Mouse (Mus musculus): ENCODE data around the gene Cnnm3. TPM values are rescaled to one million over a fixed set of nuclear protein-coding genes. Genes with fewer than 3 reads are reported as not detected.

Gene Cnnm3
- 4.4 and 6.8 TPM in 2 replicates for total RNA-seq (2014; rRNA removed)
- polyA plus RNA-seq (2012; rRNA removed) = 11.3 and 14.1 TPM in 2 replicates

DNA sequence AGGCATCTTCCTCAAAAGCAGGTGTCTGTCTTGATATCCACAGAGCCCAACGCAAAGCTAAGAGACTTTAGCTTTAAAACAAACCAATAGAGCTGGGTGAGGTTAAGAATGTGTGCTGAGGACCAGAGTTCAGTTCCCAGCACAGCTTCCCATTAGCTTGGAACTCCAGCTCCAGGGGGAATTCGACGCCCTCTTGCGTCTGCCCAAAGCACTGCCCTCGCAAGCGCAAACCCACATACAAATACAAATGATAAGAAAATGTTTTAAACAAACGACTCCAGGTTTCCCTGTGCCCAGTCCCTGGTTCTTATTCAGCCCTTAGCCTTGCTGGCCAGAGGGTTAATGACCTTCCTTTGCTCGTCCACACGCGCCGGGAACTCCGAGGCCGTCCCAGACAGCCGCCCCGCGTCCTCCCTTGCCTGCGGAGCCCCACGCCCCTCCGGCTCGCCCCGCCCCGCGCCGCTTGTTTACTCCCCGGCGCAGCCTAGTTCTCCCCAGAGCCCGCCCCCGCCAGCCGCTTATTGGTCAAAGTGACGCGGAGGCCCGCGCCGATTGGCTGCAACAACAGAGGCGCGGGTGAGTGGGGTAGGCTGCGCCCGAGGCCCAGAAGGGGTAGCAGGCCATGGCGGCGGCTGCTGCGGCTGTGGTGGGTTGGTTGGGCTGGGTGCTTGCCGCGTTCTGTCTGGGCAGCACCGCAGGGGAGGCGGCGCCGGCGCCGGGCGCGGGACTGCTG lies at the start of gene Cnnm3:
Gene Cnnm3 (plus strand): TSS at position 579 of the 733 bp plus-strand sequence.
- DNase-seq (ENCODE audit: extremely low read depth, low read depth, low spot score) = peak; percentile 83
- WGBS = 3% methylated on average over 51 of the region's 51 CpGs
- H3K27me3 ChIP-seq (ENCODE audit: control insufficient read depth, insufficient read depth, low read length) = no peaks in the 10 kb centered on the region

DNA sequence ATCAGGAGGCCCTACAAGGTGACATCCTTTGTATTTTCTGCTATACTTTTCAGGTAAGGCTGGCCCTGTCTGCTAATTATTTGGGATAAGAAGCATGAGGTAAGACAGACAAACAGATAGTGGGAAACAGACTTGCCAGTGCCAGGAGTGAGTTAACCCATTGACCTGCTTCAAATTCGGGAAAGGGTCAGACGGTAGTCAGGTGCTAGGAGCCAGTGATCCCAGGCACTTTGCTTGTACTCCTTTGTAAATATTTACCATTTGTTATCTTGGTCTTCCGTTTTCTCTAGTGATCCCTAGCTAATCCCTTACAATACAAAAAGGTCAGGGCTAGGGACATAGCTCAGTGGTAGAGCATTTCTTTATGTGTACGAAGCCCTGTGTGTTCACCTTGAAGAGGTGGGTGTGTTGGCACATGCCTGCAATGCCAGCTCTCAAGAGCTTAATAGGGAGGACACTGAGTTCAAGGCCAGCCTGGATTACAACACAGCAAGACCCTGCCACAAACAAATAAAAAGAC lies 46.0 kb upstream of the Cnnm3 start:
- no peak for TF ChIP-seq POLR2A (IDR thresholded peaks at IDR 0.05; ENCODE audit: extremely low read depth, insufficient read depth, low read length)
- TF ChIP-seq CTCF (IDR thresholded peaks at IDR 0.05; ENCODE audit: low read depth, low read length) = no peak
- H3K4me3 ChIP-seq (ENCODE audit: insufficient read depth, low read depth, low read length) = no peak overlapping the region
- H3K79me2 ChIP-seq (ENCODE audit: control insufficient read depth, insufficient read depth, low read length) = no peaks in the 10 kb centered on the region
- no peaks in the 10 kb centered on the region for H3K27me3 ChIP-seq (ENCODE audit: control insufficient read depth, insufficient read depth, low read length)
- no peak overlapping the region for H3K27ac ChIP-seq (replicated peaks; ENCODE audit: insufficient read depth, low read depth, low read length)
- H3K9ac ChIP-seq (ENCODE audit: low read depth, low read length) = no peak overlapping the region
- H3K4me1 ChIP-seq (ENCODE audit: control insufficient read depth, insufficient read depth, low read length) = peaks cover 17% of the 10 kb centered on the region
- no peaks in the 10 kb centered on the region for H3K36me3 ChIP-seq (ENCODE audit: control insufficient read depth, insufficient read depth, low read length)
- WGBS = 16% methylated on average over 4 of the region's 4 CpGs
- DNase-seq (ENCODE audit: extremely low read depth, low read depth, low spot score) = peak; percentile 97

More for the DNA sequence above, at the start of gene Cnnm3:
- Histone ChIP-seq H3K36me3 (ENCODE audit: control insufficient read depth, insufficient read depth, low read length) (no peaks in the 10 kb centered on the region), H3K27ac (replicated peaks; ENCODE audit: insufficient read depth, low read depth, low read length) (peak within 1 kb of the TSS; percentile 81), H3K4me3 (ENCODE audit: insufficient read depth, low read depth, low read length) (peak within 1 kb of the TSS; percentile 90), H3K4me1 (ENCODE audit: control insufficient read depth, insufficient read depth, low read length) (peaks cover 8% of the 10 kb centered on the region), H3K79me2 (ENCODE audit: control insufficient read depth, insufficient read depth, low read length) (peaks cover 8% of the 10 kb centered on the region; the same call in 1 of the 2 replicates), H3K9ac (ENCODE audit: low read depth, low read length) (peak within 1 kb of the TSS; percentile 92)
- TF ChIP-seq POLR2A (IDR thresholded peaks at IDR 0.05; ENCODE audit: extremely low read depth, insufficient read depth, low read length) (peak; percentile 91), CTCF (IDR thresholded peaks at IDR 0.05; ENCODE audit: low read depth, low read length) (peak; percentile 61)

DNA sequence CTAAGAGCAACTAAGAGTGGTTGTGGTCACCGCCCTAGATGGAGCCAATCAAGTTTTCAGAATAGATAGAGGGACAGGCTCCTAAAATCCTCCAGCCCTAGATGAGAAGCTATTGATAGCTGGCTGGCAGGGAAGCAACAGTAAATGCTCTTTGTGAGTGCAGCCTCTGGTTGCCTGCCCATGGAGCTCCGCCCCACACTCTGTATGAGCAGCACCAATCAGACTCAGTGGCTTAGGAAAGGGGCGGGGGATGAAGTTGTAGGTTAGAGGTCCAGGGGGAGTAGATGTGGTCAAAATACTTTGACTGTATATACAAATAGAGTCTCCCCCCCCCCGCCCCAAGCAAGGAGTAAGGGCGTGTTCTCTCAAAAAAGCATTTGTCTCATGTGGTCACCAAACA lies 44.2 kb upstream of the Cnnm3 start:
- Histone ChIP-seq H3K9ac (ENCODE audit: low read depth, low read length) (no peak overlapping the region), H3K4me1 (ENCODE audit: control insufficient read depth, insufficient read depth, low read length) (peaks cover 23% of the 10 kb centered on the region), H3K27me3 (ENCODE audit: control insufficient read depth, insufficient read depth, low read length) (no peaks in the 10 kb centered on the region), H3K4me3 (ENCODE audit: insufficient read depth, low read depth, low read length) (no peak overlapping the region), H3K27ac (replicated peaks; ENCODE audit: insufficient read depth, low read depth, low read length) (no peak overlapping the region), H3K36me3 (ENCODE audit: control insufficient read depth, insufficient read depth, low read length) (no peaks in the 10 kb centered on the region), H3K79me2 (ENCODE audit: control insufficient read depth, insufficient read depth, low read length) (no peaks in the 10 kb centered on the region)
- TF ChIP-seq POLR2A (IDR thresholded peaks at IDR 0.05; ENCODE audit: extremely low read depth, insufficient read depth, low read length) = no peak
- no peak for TF ChIP-seq CTCF (IDR thresholded peaks at IDR 0.05; ENCODE audit: low read depth, low read length)
- WGBS = 83% methylated on average over 5 of the region's 5 CpGs
- no peak for DNase-seq (ENCODE audit: extremely low read depth, low read depth, low spot score)

DNA sequence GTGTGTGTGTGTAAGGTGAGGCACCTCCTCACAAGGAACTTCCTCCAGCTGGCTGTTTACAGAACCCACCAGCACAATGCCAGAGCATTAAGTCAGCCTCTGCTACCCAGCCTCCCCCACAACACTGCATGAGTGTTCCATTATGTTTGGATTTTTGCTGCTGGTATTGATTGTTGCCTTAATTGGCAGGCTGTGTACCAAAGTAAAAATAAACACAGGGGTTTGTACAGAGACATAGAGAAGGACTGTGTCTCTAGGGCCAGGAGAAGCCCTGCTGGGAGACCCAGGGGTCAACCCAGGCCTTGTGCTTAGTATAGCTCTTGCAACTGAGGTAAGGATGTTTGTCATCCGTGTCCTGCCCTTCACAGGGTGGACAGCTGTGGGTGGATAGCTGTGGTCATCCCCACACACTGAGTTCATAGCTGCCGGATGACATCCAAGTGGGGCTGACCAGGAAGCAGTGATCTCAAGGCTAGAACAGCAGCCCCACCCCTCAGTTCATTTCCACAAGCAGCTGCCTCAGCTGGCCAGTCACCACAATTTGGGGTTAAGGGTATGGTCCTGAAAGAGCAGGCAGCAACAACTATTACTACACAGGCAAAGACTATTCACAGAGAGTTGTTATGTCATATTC lies 41.7 kb upstream of the Cnnm3 start:
- peak; percentile 90 for DNase-seq (ENCODE audit: extremely low read depth, low read depth, low spot score)
- no peak overlapping the region for H3K4me3 ChIP-seq (ENCODE audit: insufficient read depth, low read depth, low read length)
- no peaks in the 10 kb centered on the region for H3K27me3 ChIP-seq (ENCODE audit: control insufficient read depth, insufficient read depth, low read length)
- TF ChIP-seq CTCF (IDR thresholded peaks at IDR 0.05; ENCODE audit: low read depth, low read length) (no peak), POLR2A (IDR thresholded peaks at IDR 0.05; ENCODE audit: extremely low read depth, insufficient read depth, low read length) (no peak)
- H3K4me1 ChIP-seq (ENCODE audit: control insufficient read depth, insufficient read depth, low read length) = peaks cover 30% of the 10 kb centered on the region
- no peaks in the 10 kb centered on the region for H3K36me3 ChIP-seq (ENCODE audit: control insufficient read depth, insufficient read depth, low read length)
- H3K79me2 ChIP-seq (ENCODE audit: control insufficient read depth, insufficient read depth, low read length) = no peaks in the 10 kb centered on the region
- H3K27ac ChIP-seq (replicated peaks; ENCODE audit: insufficient read depth, low read depth, low read length) = peak overlapping the region; percentile 94
- WGBS = 7% methylated on average over 2 of the region's 2 CpGs
- peak overlapping the region; percentile 30 for H3K9ac ChIP-seq (ENCODE audit: low read depth, low read length)

DNA sequence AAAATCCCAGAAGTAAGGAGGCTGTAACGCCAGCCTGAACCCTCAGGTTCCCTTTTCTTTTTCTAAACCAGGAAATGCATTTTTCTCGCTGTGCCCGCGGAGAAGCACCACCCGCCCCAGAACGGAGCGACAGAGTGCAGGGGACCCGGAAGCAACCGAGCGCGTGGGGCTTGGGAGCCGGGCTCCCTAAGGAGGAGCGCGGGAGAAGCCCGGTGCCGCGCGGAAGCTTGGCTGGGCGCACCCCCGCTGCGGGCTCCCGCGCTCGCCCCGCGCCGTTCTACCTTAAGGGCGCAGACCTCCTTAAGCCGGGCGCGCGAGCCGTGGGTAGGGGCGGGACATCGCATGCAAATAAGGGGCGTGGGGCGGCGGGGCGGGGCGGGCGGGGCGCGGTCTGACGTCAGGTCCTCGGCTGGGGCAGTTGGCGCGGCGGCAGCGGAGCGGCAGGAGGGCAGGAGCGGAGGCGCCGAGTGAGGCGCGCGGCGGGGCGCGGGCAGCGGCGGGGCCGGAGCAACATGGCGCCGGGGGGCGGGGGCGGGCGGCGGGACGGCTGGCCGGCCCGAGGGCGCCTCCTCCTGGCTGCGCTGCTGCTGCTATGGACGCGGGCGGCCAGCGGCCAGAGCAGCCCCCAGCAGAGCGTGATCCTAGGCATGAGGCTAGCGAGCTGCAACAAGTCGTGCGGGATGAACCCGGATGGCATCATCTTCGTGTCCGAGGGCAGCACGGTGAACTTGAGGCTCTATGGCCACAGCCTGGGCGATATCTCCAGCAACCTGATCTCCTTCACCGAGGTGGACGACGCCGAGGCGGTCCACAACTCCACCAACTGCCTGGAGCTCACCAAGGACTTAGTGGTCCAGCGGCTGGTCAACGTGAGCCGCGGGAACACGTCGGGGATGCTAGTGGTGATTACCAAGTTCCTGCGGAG lies 40.2 kb upstream of the Cnnm3 start, which contains the start of gene Cnnm4:
Gene Cnnm4 (plus strand): TSS at position 440 of the 925 bp plus-strand sequence.
- TF ChIP-seq CTCF (IDR thresholded peaks at IDR 0.05; ENCODE audit: low read depth, low read length) (peak; percentile 67), POLR2A (IDR thresholded peaks at IDR 0.05; ENCODE audit: extremely low read depth, insufficient read depth, low read length) (peak; percentile 52; the same call in 1 of the 2 replicates)
- Histone ChIP-seq H3K9ac (ENCODE audit: low read depth, low read length) (peak within 1 kb of the TSS; percentile 82), H3K4me3 (ENCODE audit: insufficient read depth, low read depth, low read length) (peak within 1 kb of the TSS; percentile 74), H3K27ac (replicated peaks; ENCODE audit: insufficient read depth, low read depth, low read length) (peak within 1 kb of the TSS; percentile 94), H3K27me3 (ENCODE audit: control insufficient read depth, insufficient read depth, low read length) (no peaks in the 10 kb centered on the region), H3K36me3 (ENCODE audit: control insufficient read depth, insufficient read depth, low read length) (no peaks in the 10 kb centered on the region), H3K4me1 (ENCODE audit: control insufficient read depth, insufficient read depth, low read length) (peaks cover 32% of the 10 kb centered on the region), H3K79me2 (ENCODE audit: control insufficient read depth, insufficient read depth, low read length) (no peaks in the 10 kb centered on the region)
- under 1% methylated on average over 68 of the region's 98 CpGs for WGBS
- DNase-seq (ENCODE audit: extremely low read depth, low read depth, low spot score) = peak; percentile 68

Measured in liver, adult 2 months (tissue).